Mouse (Mus musculus) spleen, postnatal 4 days (tissue): ENCODE results near the gene 5330417H12Rik.

ENCODE experiments used
- DNase-seq, 2 experiments: peaks; one replicate each; pipeline ENCODE4 v3.0.0; 2022; ENCODE audit warnings: low spot score in 2 of 2

5330417H12Rik gene

GRCm38 (mm10) chr7:107625061-107625460 lies at the start of gene 5330417H12Rik:
5330417H12Rik (minus strand) TSS chr7:107625161.
- DNase-seq = no peak

GRCm38 (mm10) chr7:107668514-107668913 lies 43.6 kb upstream of the 5330417H12Rik start:
- no peak for DNase-seq

GRCm38 (mm10) chr7:107666262-107666902 lies 41.4 kb upstream of the 5330417H12Rik start:
- no peak for DNase-seq

- DNase-seq = no peak
Measured at GRCm38 (mm10) chr7:107665586-107666261, 40.8 kb upstream of the 5330417H12Rik start.

- no peak for DNase-seq
Measured at GRCm38 (mm10) chr7:107665221-107665585, 40.2 kb upstream of the 5330417H12Rik start.

GRCm38 (mm10) chr7:107664063-107665056 lies 39.4 kb upstream of the 5330417H12Rik start:
- no peak for DNase-seq

- DNase-seq = no peak
Measured at GRCm38 (mm10) chr7:107663621-107664020, 38.7 kb upstream of the 5330417H12Rik start.

GRCm38 (mm10) chr7:107661843-107662281 lies 36.9 kb upstream of the 5330417H12Rik start:
- no peak for DNase-seq

GRCm38 (mm10) chr7:107661189-107661842 lies 36.4 kb upstream of the 5330417H12Rik start:
- DNase-seq = peak; percentile 40 to 71

GRCm38 (mm10) chr7:107659186-107659918 lies 34.4 kb upstream of the 5330417H12Rik start:
- DNase-seq = no peak

- no peak for DNase-seq
Measured at GRCm38 (mm10) chr7:107656451-107656850, 31.5 kb upstream of the 5330417H12Rik start.

- no peak for DNase-seq
Measured at GRCm38 (mm10) chr7:107651821-107652220, 26.9 kb upstream of the 5330417H12Rik start.

GRCm38 (mm10) chr7:107649990-107650389 lies 25.0 kb upstream of the 5330417H12Rik start:
- DNase-seq = no peak

GRCm38 (mm10) chr7:107648937-107649688 lies 24.2 kb upstream of the 5330417H12Rik start:
- DNase-seq = no peak

- no peak for DNase-seq
Measured at GRCm38 (mm10) chr7:107644987-107645386, 20.0 kb upstream of the 5330417H12Rik start.

GRCm38 (mm10) chr7:107642586-107643275 lies 17.8 kb upstream of the 5330417H12Rik start:
- DNase-seq = no peak

- DNase-seq = no peak
Measured at GRCm38 (mm10) chr7:107638026-107638425, 13.1 kb upstream of the 5330417H12Rik start.

- no peak for DNase-seq
Measured at GRCm38 (mm10) chr7:107637398-107637797, 12.4 kb upstream of the 5330417H12Rik start.

- DNase-seq = no peak
Measured at GRCm38 (mm10) chr7:107633201-107633600, 8.2 kb upstream of the 5330417H12Rik start.
